Mouse (Mus musculus): ENCODE results near the gene Ttc22. TPM values are rescaled to one million over a fixed set of nuclear protein-coding genes. Genes with fewer than 3 reads are reported as not detected.

The Ttc22 gene
- total and polyA plus RNA-seq, 2 experiments from 2014 or later = 0.89 to 2.3 TPM

DNA sequence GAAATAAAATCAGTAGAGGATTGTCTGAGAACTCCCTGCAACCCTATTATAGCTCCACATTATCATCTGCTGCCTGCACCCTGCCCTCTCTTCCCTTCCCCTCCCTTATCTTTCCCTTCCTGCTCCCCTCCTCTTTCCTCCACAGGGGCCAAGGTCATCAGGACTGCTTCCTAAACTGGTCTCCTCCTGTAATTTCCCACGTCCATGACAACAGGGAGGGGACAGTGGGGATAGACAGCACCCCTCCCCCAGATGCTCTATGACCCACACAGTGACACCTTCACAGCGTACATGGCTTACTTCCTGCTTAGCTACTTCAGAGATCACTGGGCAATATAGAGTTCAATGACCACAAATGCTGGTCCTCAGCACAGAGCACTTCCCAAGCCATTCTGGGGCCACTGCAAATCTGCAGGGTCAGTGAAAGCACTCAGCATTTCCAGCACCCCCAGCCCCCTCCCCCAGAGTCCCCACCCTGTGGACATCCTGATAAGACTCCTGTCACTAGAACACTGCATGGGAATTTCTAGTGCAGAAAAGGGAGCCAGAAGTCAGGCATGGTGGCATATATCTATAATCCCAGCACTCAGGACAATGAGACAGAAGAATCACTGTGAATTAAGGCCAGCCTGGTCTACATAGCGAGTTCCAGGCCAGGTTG, 66.5 kb downstream of the Ttc22 start:
- no peak for DNase-seq (ENCODE audit: low spot score)
- Histone ChIP-seq H3K4me1 (ENCODE audit: insufficient read depth, low read length) (no peaks in the 10 kb centered on the region), H3K9me3 (ENCODE audit: low read length) (no peaks in the 10 kb centered on the region), H3K4me3 (ENCODE audit: low read length) (no peak overlapping the region), H3K9ac (replicated peaks; ENCODE audit: low read length) (no peak overlapping the region), H3K36me3 (ENCODE audit: insufficient read depth, low read length) (no peaks in the 10 kb centered on the region), H3K4me2 (ENCODE audit: low read depth, low read length) (no peak overlapping the region), H3K27me3 (ENCODE audit: insufficient read depth, low read length) (no peaks in the 10 kb centered on the region), H3K27ac (no peak overlapping the region)
- no peak for TF ChIP-seq CTCF (IDR thresholded peaks at IDR 0.05; ENCODE audit: low read depth)
- WGBS = 54% methylated on average over 3 of the region's 3 CpGs
- no peak for ATAC-seq

Other genes starting within 250 kb of the Ttc22 start
- 38.8 and 48.7 TPM in 2 replicates for gene Pcsk9, start 158.1 kb upstream of the Ttc22 start, total RNA-seq (2014; rRNA removed)
- 18.8 and 20.3 TPM in 2 replicates for gene Pcsk9, start 158.1 kb upstream of the Ttc22 start, polyA plus RNA-seq (2015; fragmentation: Nextera tagmentation; extraction: Ambion mirVana)
- not detected in 2 replicates for gene Bsnd, start 130.1 kb upstream of the Ttc22 start, total RNA-seq (2014; rRNA removed)
- gene Bsnd, start 130.1 kb upstream of the Ttc22 start, polyA plus RNA-seq (2015; fragmentation: Nextera tagmentation; extraction: Ambion mirVana) = not detected in 2 replicates
- gene Dhcr24, start 61.4 kb upstream of the Ttc22 start, total RNA-seq (2014; rRNA removed) = 126 and 127 TPM in 2 replicates
- 7.5 and 8.7 TPM in 2 replicates for gene Dhcr24, start 61.4 kb upstream of the Ttc22 start, polyA plus RNA-seq (2015; fragmentation: Nextera tagmentation; extraction: Ambion mirVana)
- 0.43 TPM in 1 of 2 replicates, not detected in the other for gene Lexm, start 5.2 kb upstream of the Ttc22 start, total RNA-seq (2014; rRNA removed)
- gene Lexm, start 5.2 kb upstream of the Ttc22 start, polyA plus RNA-seq (2015; fragmentation: Nextera tagmentation; extraction: Ambion mirVana) = not detected in 2 replicates
- gene Pars2, start 28.6 kb downstream of the Ttc22 start, total RNA-seq (2014; rRNA removed) = 8.4 and 12.1 TPM in 2 replicates
- gene Pars2, start 28.6 kb downstream of the Ttc22 start, polyA plus RNA-seq (2015; fragmentation: Nextera tagmentation; extraction: Ambion mirVana) = 7.4 and 9.1 TPM in 2 replicates
- 106 and 118 TPM in 2 replicates for gene Ttc4, start 56.5 kb downstream of the Ttc22 start, total RNA-seq (2014; rRNA removed)
- gene Ttc4, start 56.5 kb downstream of the Ttc22 start, polyA plus RNA-seq (2015; fragmentation: Nextera tagmentation; extraction: Ambion mirVana) = 83.0 and 84.0 TPM in 2 replicates
- 0.68 and 0.99 TPM in 2 replicates for gene Mroh7, start 108.5 kb downstream of the Ttc22 start, total RNA-seq (2014; rRNA removed)
- 0.59 and 0.98 TPM in 2 replicates for gene Mroh7, start 108.5 kb downstream of the Ttc22 start, polyA plus RNA-seq (2015; fragmentation: Nextera tagmentation; extraction: Ambion mirVana)
- not detected in 2 replicates for gene Fam151a, start 111.5 kb downstream of the Ttc22 start, total RNA-seq (2014; rRNA removed)
- not detected in 2 replicates for gene Fam151a, start 111.5 kb downstream of the Ttc22 start, polyA plus RNA-seq (2015; fragmentation: Nextera tagmentation; extraction: Ambion mirVana)
- gene Acot11, start 182.6 kb downstream of the Ttc22 start, total RNA-seq (2014; rRNA removed) = 11.1 and 12.2 TPM in 2 replicates
- 2.0 and 2.7 TPM in 2 replicates for gene Acot11, start 182.6 kb downstream of the Ttc22 start, polyA plus RNA-seq (2015; fragmentation: Nextera tagmentation; extraction: Ambion mirVana)

Data from hindbrain, postnatal 0 days (tissue).